Mouse (Mus musculus) embryo, embryonic 10 days (tissue): ENCODE measurements around the gene Spaca4.

Experiments
- DNase-seq: peaks from one replicate; pipeline ENCODE4 v3.0.0-alpha.2; 2015; ENCODE audit warnings: low spot score

Gene Spaca4

DNA sequence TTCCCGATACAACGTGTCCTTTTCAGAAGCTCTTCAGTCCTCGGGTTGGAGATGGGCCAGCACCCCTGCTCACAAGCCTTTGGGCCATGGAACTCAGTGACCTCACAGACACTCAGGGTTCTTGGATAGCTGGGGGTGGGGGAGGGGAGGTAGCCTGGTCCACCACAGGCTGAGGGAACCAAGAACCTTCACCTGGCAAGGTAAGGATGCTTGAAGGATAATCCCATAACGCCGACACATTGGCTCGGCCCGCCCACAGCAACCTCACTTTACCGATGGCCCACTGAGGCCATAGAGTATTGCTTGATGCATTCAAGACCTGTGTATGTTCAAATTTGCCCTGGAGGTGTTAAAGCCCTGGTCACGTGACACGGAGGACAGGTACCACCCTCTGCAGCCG, at the start of gene Spaca4:
Gene Spaca4 (minus strand): TSS at position 101 of the 400 bp plus-strand sequence.
- DNase-seq, result no peak

DNA sequence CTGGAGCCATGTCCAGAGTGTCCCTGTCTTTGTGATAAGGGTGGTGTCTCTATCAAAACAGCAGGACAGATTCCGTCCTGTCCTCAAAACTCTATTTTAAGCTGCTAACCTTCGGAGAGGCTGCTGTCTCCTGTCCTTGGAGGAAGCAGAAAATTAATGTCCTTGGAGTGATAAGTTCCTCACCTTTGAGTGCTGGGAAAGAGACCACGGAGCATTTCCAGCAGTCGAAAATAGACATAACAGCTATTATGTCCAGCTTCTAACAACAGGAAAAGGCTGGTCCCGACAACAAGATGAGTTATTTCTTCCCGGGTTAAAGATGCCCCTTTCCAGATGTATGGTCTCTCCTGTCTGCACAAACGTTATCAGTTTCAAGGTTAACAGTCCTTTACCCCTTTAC, 49.6 kb upstream of the Spaca4 start:
- DNase-seq, result no peak

DNA sequence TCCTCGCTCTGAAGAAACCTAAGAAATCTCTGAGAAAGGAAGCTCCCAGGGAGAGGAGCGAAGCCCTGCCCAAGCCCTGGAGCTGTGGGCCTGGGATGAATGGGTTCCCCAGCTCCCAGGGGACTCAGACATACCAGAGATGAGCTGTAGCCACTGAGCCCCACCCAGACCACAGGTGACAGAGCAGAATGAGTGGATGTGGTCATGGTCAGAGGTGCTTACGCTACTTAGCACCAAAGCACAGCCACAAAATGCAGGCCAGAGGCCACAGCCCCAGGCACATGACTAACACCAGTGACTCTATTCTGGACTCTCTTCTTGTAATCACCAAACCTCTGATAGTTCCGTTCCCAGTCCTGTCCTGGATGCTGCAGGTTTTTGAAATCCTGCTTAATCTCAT, 45.5 kb upstream of the Spaca4 start:
- no peak for DNase-seq

DNA sequence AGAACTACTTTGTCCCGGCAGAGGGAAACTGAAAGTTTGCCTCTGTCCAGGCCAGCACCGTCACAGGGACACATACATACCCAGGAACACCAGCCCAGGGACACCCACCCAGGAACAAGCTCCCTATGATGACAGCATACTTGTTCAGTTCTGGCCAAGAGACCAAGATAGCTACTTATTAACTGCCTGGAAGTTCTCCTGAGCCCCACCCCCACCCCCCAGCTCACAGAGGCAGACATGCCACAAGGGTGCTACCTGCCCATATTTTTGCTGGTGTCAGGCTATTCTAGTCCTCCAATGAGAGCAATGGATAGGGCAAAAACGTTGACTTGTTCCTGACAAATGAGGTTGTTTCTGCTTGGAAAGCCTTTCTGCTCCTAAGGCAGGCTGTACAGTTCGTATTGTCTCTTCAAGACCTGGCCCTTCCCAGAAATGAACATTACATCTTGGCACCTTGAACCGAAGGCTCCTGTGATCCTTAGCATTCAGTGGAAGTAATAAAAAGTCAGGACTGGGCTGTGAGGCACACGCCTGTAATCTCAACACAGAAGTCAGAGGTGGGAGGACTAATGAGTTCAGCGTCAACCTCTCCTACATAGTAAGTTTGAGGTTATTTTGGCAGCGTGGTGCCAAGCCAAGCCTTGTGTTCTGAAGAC, 44.9 kb upstream of the Spaca4 start:
- DNase-seq, result no peak

DNA sequence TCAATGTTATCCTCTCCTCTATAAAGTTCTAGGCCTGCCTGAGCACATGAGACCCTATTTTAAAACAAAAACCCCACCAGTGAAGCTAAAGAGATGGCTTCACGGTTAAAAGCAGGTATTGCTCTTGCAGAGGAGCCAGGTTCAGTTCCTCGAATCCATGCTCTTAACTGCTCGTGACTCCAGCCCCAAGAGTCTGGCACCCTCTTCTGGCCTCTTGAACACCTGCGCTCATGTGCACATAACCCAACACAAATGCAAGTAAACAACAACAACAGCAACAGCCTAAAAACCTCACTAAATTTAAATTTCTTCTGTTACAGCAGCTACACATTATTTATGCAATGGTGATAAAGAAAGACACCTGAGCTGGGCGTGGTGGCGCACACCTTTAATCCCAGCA, 41.9 kb upstream of the Spaca4 start:
- DNase-seq, result no peak

DNA sequence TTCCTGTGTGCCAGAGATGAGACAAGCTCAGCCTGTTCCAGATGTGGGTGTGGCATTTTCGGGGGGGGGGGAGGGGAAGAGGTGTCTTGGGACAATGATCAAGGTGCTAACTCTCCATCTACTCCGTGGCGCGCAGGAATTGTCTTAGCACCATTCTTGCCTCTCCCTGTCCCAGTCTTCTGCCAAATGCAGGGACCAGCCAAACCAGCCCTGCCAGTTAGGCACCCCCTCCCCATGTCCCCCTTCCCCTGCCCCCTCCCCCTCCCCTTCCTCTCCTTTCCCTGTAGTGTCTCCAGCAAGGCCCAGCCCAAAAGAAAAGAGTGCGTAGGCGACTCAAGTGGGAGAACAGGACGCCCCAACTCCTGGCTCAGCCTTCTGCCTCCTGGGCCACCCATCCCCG, 41.2 kb upstream of the Spaca4 start:
- no peak for DNase-seq

DNA sequence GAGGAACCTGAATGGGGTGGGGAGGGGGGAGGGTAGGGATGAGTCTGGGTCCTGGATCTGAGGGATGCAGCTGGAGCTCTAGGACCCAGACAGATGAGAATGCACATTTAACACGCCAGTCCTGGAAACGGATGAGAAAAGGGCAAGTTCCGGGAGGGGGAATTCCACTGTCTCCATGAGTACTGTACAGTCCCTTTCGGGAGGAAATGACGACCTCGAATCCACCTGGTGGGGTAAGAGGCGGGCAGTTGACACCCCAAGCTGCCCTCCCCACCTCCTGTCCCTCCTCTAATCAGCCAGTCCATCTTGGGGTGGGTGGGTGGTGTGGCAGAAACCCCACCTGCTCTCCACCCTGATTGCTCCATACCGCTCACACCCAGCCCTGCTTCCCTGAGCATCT, 40.4 kb upstream of the Spaca4 start:
- DNase-seq, result no peak

DNA sequence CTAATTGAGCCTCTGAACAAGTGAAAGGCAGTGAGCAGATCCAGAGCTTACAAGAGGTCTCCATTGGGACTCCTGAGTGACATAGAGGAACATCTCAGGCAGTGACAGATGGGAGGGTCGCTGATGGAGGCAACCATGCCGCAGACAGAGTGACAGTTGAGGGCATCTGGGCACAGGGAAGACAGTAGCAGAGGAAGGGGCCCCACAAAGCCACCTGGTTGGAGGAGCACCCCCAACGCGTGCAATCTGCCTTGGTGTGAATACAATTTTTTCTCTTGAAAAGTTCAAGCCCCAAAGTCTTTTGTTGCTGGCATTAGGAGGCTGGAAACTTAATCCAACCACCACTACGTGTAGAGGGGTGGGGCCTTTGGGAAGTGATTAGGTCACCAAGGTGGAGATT, 34.5 kb upstream of the Spaca4 start:
- no peak for DNase-seq

DNA sequence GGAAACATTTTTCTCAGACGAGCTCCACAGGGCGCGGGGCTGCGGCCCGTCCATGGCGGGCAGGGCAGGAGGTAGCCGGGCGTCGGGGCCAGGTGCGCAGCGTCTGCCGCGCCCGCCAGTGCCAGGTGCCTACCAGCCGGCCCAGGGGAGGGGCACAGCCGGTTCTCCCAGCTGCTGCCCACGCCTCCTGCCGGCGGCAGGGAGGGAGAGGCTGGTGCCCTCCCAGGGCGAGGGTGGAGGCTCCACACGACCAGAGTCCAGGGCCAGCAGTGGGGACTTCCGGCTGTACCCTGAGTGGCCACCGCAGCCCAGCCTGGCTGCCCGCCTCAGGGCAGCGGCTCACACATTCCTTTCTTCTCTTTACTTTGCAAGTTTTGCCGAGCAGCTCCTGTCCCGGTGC, 33.8 kb upstream of the Spaca4 start:
- DNase-seq, result peak; percentile 11

DNA sequence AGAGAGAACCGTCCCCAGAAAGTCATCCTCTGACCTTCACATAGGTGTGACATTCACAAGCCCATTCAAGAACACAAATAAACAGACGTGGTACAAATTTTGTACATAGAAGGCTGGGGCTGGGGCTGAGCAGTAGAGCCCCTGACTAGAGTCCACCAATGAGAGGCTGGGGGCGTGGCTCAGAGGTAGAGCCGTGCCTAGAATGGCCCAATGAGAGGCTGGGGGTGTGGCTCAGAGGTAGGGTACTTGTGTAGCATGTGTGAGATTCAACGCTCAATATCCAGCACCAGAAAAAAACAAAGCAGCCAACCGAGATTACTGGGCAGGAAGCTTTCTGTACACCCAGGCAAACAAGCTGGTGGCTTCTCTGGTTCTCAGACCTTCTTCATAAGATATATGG, 30.1 kb upstream of the Spaca4 start:
- no peak for DNase-seq

DNA sequence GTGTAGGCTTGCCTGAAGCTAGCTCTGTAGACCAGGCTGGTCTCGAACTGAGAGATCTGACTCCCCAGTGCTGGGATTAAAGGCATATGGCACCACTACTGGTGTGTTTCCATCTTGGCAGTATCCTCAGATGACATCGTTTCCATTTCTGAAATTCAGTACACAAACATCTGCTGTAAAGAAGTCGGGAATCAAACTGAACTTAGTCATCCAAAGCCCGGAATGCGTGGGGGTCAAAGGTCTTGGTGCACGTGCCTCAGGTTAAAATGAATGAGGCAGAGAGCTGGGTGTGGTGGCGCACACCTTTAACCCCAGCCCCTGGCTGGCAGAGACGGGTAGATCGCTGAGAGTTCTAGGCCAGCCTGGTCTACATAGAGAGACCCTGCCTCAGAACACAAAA, 24.5 kb upstream of the Spaca4 start:
- DNase-seq, result no peak

DNA sequence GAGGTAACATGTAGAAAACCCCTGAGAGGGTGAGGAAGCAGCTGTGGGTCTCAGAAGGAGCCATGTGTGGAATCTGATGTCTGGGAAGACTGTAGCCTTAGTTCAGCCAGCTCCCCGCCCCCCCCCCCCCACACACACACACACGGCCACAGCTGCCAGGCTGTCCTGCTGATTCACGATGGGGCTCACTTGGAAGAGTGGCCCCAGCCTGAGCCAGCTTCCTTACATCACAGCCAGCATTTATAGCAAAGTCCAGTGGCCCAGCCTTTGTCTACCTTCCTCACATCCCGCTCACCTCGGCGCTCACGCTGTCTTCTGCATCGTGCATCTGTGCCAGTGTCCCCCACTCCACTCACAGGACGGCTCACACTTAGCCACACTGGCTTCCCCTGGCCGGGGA, 23.8 kb upstream of the Spaca4 start:
- no peak for DNase-seq

DNA sequence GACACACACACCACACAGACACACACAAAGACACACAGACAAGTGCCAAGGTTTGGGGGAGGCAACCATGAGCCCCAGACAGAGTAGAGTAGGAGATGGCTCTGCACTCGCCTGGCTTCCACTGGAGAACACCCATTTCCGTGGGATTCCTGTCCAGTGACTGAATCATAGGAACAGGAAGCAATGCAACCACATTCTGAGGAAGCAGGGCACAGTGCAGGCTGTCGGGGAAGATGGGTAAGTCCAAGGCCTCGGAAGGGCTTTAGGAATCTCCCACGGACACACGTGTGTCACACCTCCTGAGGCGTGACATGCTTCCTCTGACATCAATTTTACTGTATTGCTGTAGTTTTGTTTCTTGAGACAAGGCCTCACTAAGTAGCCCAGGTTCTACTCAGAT, 22.5 kb upstream of the Spaca4 start:
- DNase-seq, result no peak

DNA sequence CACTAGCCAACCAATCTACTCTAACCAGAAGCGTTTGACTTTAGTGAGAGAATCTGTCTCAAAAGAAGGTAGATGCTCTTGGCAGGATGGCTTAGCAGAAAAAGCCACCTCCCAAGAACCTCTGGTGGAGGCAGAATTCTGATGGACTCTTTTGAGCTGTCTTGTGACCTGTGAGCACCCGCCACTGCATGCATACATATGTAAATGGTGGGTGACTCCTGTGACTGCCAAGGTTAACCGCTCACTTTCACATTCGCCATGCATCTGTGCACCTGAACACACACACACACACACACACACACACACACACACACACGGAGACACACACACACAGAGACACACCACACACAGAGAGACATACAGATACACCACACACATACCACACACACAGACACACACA, 21.8 kb upstream of the Spaca4 start:
- no peak for DNase-seq

DNA sequence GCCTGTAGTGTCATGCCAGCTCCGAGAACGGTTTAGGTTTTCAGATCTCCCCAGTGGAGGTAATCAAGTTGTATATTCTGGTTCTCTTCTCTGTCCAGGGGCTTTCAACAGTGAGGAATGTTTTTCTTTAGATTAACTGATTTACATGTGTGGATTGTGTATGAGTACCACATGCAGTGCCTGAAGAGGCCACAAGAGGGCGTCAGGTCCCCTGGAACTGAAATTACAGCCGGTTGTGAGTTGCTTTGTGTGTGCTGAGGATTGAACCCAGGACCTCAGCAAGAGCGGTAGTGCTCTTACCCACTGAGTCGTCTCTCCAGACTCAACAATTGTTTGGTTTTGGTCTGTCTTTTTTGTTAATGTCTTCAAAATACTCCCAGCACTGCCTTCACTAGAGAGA, 20.9 kb upstream of the Spaca4 start:
- no peak for DNase-seq

DNA sequence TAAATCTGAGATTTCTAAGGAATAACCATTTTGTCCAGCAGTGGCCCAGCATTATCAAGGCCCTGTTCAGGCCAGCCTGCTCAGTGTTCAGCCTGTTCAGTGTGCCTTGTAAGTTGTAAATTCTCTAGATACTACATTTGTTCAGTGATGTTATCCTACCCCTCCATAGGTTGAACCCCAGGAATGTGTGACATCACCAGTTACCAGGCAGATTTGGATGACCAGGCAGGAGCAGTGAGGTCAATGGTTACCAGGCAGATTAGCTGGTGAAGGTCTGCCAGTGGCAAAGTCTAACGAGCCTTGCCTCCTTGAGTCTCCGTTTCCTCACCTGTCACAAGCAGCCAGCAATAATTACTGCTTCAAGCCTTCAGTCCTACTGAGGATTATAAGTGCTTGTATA, 18.8 kb upstream of the Spaca4 start:
- DNase-seq, result peak; percentile 88

DNA sequence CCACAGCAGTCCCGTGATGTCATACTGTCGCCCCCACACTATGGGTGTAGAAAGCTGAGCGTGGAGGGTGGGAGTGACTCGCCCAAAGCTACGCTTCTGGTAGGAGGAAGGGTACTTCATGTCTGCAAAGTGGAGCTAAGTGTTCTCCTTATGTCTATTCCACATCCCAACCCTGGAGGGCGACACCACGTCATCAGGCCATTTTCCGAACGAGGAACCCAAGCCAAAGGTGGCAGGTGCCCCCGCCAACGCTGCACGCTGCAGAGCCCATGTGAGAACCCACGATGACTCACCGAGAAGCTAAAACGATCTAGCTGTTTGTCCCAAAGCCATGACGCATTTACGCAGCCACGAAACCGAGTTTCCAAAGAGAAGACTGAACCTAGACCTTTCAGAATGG, 16.7 kb upstream of the Spaca4 start:
- no peak for DNase-seq

DNA sequence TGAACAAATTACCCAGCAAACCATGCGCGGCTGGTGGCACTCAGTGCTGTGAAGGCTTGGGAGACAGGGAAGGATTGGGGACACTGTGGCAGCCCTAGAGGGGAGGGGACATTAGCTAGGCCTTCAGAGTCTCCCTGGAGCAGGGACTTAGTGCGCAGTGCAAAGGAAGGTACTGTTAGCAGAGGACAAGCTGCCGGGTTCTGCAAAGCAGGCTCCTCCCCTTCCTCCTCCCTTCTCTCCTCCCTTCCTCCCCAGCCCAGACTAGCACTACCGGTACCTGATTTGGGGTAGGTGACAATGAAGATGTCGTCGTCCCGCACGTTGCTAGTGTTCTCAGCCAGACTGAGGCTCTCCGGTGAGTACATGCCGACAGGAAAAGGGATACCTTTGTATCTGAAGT, 16.2 kb upstream of the Spaca4 start:
- DNase-seq, result no peak

DNA sequence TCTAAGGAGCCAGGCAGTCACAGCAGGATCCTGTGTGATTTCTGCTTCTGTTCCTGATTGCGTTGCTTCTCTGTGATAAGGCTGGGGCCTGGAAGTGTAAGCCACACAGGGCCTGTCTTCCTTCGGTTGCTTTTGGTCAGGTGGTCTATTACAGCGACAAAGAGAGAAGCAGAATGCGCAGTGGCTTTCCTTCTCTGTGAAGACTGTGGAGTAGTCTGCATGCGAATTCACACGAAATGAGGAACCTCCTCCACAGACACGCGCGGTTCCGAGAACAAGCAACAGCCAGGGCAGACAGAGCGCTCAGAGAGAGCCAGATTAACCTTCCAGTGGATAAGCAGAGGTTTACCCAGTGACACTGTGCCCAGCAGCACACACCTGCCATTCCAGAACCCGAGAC, 15.7 kb upstream of the Spaca4 start:
- DNase-seq, result no peak

DNA sequence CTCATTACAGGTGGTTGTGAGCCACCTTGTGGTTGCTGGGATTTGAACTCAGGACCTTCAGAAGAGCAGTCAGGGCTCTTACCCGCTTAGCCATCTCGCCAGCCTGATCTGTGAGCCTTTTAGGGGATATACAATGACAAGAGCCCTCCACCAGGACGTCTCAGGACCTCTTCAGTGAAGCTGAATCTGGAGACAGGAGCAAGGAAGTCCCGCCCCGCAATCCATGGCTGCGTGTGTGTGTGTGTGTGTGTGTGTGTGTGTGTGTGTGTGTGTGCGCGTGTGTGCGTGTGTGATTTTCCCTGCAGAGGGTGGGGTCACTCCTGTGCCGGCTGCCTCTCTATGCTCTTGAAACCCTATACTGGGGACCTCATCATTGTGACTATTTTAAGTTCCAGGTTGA, 14.2 kb upstream of the Spaca4 start:
- DNase-seq, result no peak

DNA sequence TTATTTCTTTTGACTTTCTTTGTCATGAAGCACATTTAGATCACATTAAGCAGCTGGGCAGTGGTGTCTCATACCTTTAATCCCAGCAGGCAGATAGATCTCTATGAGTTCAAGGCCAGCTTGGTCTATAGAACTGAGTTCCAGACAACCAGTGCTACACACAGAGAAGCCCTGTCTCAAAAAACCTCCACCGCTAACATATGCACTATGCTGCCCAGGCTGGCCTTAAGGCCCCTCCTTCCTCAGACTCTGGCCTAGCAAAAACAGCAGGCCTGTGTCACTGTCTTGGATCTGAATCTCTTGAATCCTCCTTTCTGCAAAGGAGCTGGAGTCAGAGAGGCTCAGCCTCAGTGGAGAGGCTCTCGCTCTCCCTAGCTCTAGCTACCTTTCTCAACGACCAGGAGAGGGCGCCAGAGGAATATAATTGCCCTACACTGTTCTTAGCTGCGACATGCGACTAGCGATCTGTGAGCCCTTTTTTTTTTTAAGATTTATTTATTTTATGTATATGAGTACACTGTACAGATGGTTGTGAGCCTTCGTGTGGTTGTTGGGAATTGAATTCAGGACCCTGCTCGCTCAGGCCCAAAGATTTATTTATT, 13.7 kb upstream of the Spaca4 start:
- peak; percentile 84 for DNase-seq

DNA sequence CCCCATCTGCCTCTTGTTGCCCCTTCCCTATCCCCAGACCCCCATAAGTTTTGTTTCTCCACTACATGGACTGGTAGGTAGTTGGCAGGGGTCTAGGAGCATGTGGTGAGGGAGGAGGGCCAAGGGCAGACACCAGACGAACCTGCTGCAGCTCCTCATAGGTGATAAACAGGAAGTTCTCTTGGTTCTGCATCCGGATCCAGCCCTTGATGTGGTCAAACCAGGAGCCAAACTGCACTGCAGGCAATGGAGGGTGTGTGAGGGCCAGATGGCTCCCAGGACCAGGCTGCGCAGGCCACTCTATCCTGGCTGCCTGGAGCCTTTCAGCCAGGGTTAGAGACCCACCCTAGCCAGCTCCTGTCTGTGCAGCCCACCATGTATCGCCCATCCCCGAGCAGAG, 7.9 kb upstream of the Spaca4 start:
- no peak for DNase-seq

DNA sequence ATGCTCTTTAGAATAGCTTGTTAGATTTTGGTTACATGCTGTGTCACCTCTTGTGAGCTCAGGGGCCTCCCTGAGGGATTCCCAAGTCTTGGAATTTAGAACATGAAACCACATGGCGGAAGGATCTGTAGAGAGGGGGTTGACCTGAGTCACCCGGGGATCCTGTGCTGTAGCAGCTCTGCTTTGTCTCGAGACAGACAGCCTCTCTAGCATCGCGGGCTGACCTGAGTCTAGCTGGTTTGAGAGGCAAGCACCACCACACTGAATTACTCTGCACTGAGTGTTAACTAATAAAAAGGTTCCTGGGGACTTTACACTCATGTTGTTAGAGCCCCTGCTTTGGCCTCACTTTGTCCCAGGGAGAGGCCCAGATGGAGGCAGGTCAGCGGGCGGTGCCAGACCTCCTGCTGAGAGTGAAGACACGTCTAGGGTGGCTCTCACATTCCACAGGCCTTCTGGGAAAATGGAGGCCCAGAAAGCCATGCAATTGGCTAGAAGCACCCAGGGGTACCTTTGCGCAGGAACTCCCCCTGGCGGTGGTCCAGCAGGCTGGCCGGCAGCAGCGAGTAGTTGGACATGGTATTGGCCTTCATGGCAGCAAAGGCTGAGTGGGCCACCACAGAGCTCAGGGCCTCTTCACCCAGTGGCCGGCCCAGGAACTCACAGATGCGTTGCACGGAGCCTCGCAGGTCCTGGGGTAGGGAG, 5.3 kb upstream of the Spaca4 start:
- DNase-seq, result peak; percentile 78

DNA sequence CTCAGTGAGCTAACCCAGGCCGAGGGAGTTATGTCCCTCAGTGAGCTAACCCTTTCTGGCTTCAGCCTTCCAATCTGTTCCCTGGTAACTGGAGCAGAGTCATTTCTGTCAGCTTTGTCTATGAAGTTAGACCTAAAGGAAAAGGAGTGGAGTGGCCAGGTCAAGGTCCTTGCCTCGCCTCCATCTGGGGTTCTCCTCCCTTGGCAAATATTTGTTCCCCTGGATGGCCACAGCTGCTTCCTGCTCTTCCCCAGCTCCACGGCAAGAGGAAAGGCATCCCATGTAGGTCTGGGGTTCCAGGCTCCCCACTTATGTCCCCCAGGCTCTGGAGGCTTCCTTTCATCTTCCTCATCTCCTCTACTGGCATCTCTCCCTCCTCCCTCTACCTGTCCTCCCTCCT, 2.0 kb upstream of the Spaca4 start:
- DNase-seq, result no peak
